Mouse (Mus musculus) myocyte (in vitro differentiated cells): ENCODE measurements at regions not wholly inside any gene's neighbourhood (a gene's known extent, or its start where the extent isn't known, plus 50 kb on each side); places are given as distances from the start of the nearest gene placed in this dataset.

Source experiments
- CEBPB ChIP-seq: IDR thresholded peaks from 2 replicates; pipeline ENCODE4 v1.6.1; 2011; ENCODE audit warnings: mild to moderate bottlenecking, moderate library complexity; ENCODE audit not compliant: poor library complexity, insufficient read depth, severe bottlenecking
- E2F4 ChIP-seq: IDR thresholded peaks from one replicate; pipeline ENCODE4 v1.6.1; 2011; ENCODE audit warnings: mild to moderate bottlenecking, control low read depth, moderate library complexity; ENCODE audit not compliant: insufficient read depth
- MAX ChIP-seq: IDR thresholded peaks from one replicate; pipeline ENCODE4 v1.6.1; 2011; ENCODE audit warnings: low read depth, mild to moderate bottlenecking, control low read depth
- MYOD1 ChIP-seq, 3 experiments: IDR thresholded peaks; one replicate each; pipeline ENCODE4 v1.6.1; 2011; ENCODE audit warnings: control low read depth in 2 of 3, low read depth in 2 of 3, mild to moderate bottlenecking in 2 of 3, moderate library complexity in 1 of 3; ENCODE audit not compliant: insufficient read length in 2 of 3, control insufficient read depth in 1 of 3
- MYOG ChIP-seq, 3 experiments: IDR thresholded peaks; one replicate each; pipeline ENCODE4 v1.6.1; 2011; ENCODE audit warnings: control low read depth in 2 of 3, low read depth in 2 of 3, mild to moderate bottlenecking in 2 of 3; ENCODE audit not compliant: insufficient read length in 2 of 3, control insufficient read depth in 1 of 3, insufficient read depth in 1 of 3
- POLR2A ChIP-seq: IDR thresholded peaks from one replicate; pipeline ENCODE4 v1.6.1; 2011; ENCODE audit warnings: low read depth, mild to moderate bottlenecking, control low read depth, moderate library complexity; ENCODE audit not compliant: insufficient read length
- POLR2AphosphoS2 ChIP-seq: IDR thresholded peaks from one replicate; pipeline ENCODE4 v1.6.1; 2011; ENCODE audit warnings: low read depth, control low read depth; ENCODE audit not compliant: insufficient read length
- TCF3 ChIP-seq: IDR thresholded peaks from one replicate; pipeline ENCODE4 v1.6.1; 2011; ENCODE audit warnings: low read depth, control low read depth; ENCODE audit not compliant: insufficient read length

GRCm38 (mm10) chr2:78795446-78795845 lies 72.5 kb upstream of the Ube2e3 start:
- TF ChIP-seq MYOG (IDR thresholded peaks at IDR 0.05; ENCODE audit: control insufficient read depth in 1 of 3, insufficient read depth in 1 of 3, insufficient read length in 2 of 3, low read depth in 2 of 3), result no peak
- no peak for TF ChIP-seq POLR2A
- no peak for TF ChIP-seq MYOD1 (IDR thresholded peaks at IDR 0.05; ENCODE audit: control insufficient read depth in 1 of 3, insufficient read length in 2 of 3, low read depth in 2 of 3)
- no peak for TF ChIP-seq MAX
- no peak for TF ChIP-seq E2F4
- no peak for TF ChIP-seq TCF3
- no peak for TF ChIP-seq CEBPB
- no peak for TF ChIP-seq POLR2AphosphoS2
